Mouse (Mus musculus): ENCODE data around the gene Pold4. TPM values are rescaled to one million over a fixed set of nuclear protein-coding genes. Genes with fewer than 3 reads are reported as not detected.
"Not testable (repeated sequence)": the region's sequence is repeated elsewhere in the genome, so short reads cannot be mapped to it uniquely, and the experiment has no call there.

The Pold4 gene
- polyA plus RNA-seq, 1 experiment from 2014 or later, result 35.0 TPM

GRCm38 (mm10) chr19:4234548-4234947 lies 2.8 kb downstream of the Pold4 start:
- ATAC-seq, result no peak
- H3K9me3 ChIP-seq, result no peaks in the 10 kb centered on the region
- H3K4me1 ChIP-seq (replicated peaks), result peaks cover 23% of the 10 kb centered on the region
- no peak overlapping the region for H3K9ac ChIP-seq
- H3K27ac ChIP-seq, result no peak overlapping the region
- H3K4me3 ChIP-seq (replicated peaks), result no peak overlapping the region
- H3K4me2 ChIP-seq (replicated peaks), result no peak overlapping the region
- H3K27me3 ChIP-seq (replicated peaks), result no peaks in the 10 kb centered on the region
- H3K36me3 ChIP-seq, result no peaks in the 10 kb centered on the region
- 74% methylated on average over 4 of the region's 4 CpGs for WGBS

- no peaks in the 10 kb centered on the region for H3K9me3 ChIP-seq
- no peaks in the 10 kb centered on the region for H3K4me1 ChIP-seq (replicated peaks)
- H3K4me3 ChIP-seq (replicated peaks), result no peak overlapping the region
- no peak overlapping the region for H3K27ac ChIP-seq
- no peaks in the 10 kb centered on the region for H3K27me3 ChIP-seq (replicated peaks)
- no peak overlapping the region for H3K9ac ChIP-seq
- no peaks in the 10 kb centered on the region for H3K36me3 ChIP-seq
- no peak for ATAC-seq
- WGBS, result 55% methylated on average over 8 of the region's 8 CpGs
- no peak overlapping the region for H3K4me2 ChIP-seq (replicated peaks)
Observed at GRCm38 (mm10) chr19:4240247-4240668, 8.6 kb downstream of the Pold4 start.

- Histone ChIP-seq H3K4me3 (replicated peaks) (no peak overlapping the region), H3K27me3 (replicated peaks) (no peaks in the 10 kb centered on the region), H3K9ac (no peak overlapping the region), H3K27ac (no peak overlapping the region), H3K36me3 (no peaks in the 10 kb centered on the region), H3K4me1 (replicated peaks) (no peaks in the 10 kb centered on the region), H3K4me2 (replicated peaks) (no peak overlapping the region), H3K9me3 (no peaks in the 10 kb centered on the region)
- ATAC-seq, result no peak
- WGBS, result 62% methylated on average over 3 of the region's 3 CpGs
Observed at GRCm38 (mm10) chr19:4242416-4242815, 10.7 kb downstream of the Pold4 start.

GRCm38 (mm10) chr19:4244775-4245174 lies 13.1 kb downstream of the Pold4 start:
- H3K27ac ChIP-seq, result no peak overlapping the region
- WGBS, result 77% methylated on average over 6 of the region's 6 CpGs
- no peak overlapping the region for H3K4me2 ChIP-seq (replicated peaks)
- no peak for ATAC-seq
- no peaks in the 10 kb centered on the region for H3K4me1 ChIP-seq (replicated peaks)
- H3K36me3 ChIP-seq, result no peaks in the 10 kb centered on the region
- no peaks in the 10 kb centered on the region for H3K9me3 ChIP-seq
- H3K27me3 ChIP-seq (replicated peaks), result no peaks in the 10 kb centered on the region
- H3K4me3 ChIP-seq (replicated peaks), result no peak overlapping the region
- H3K9ac ChIP-seq, result no peak overlapping the region

GRCm38 (mm10) chr19:4247010-4247409 lies 15.3 kb downstream of the Pold4 start:
- H3K4me1 ChIP-seq (replicated peaks), result no peaks in the 10 kb centered on the region
- 50% methylated on average over 1 of the region's 1 CpGs for WGBS
- H3K27me3 ChIP-seq (replicated peaks), result no peaks in the 10 kb centered on the region
- ATAC-seq, result no peak
- H3K27ac ChIP-seq, result no peak overlapping the region
- no peak overlapping the region for H3K4me3 ChIP-seq (replicated peaks)
- no peak overlapping the region for H3K9ac ChIP-seq
- no peak overlapping the region for H3K4me2 ChIP-seq (replicated peaks)
- no peaks in the 10 kb centered on the region for H3K9me3 ChIP-seq
- no peaks in the 10 kb centered on the region for H3K36me3 ChIP-seq

- H3K36me3 ChIP-seq; H3K27me3 ChIP-seq (replicated peaks); H3K4me3 ChIP-seq (replicated peaks); H3K4me1 ChIP-seq (replicated peaks); H3K9me3 ChIP-seq; H3K4me2 ChIP-seq (replicated peaks); H3K9ac ChIP-seq; H3K27ac ChIP-seq: not testable (repeated sequence)
- ATAC-seq, result peak; percentile 55; the same call in 1 of the 2 replicates
- WGBS, result 34% methylated on average over 1 of the region's 1 CpGs
Observed at GRCm38 (mm10) chr19:4248683-4249082, 17.0 kb downstream of the Pold4 start.

- no peak overlapping the region for H3K27ac ChIP-seq
- no peak overlapping the region for H3K9ac ChIP-seq
- H3K9me3 ChIP-seq, result no peaks in the 10 kb centered on the region
- H3K4me1 ChIP-seq (replicated peaks), result peaks cover 5% of the 10 kb centered on the region
- WGBS, result 90% methylated on average over 7 of the region's 7 CpGs
- ATAC-seq, result no peak
- no peaks in the 10 kb centered on the region for H3K36me3 ChIP-seq
- no peaks in the 10 kb centered on the region for H3K27me3 ChIP-seq (replicated peaks)
- no peak overlapping the region for H3K4me2 ChIP-seq (replicated peaks)
- H3K4me3 ChIP-seq (replicated peaks), result no peak overlapping the region
Observed at GRCm38 (mm10) chr19:4254230-4254629, 22.5 kb downstream of the Pold4 start.

- WGBS, result 79% methylated on average over 11 of the region's 11 CpGs
- no peak overlapping the region for H3K27ac ChIP-seq
- peaks cover 5% of the 10 kb centered on the region for H3K4me1 ChIP-seq (replicated peaks)
- no peak for ATAC-seq
- no peaks in the 10 kb centered on the region for H3K27me3 ChIP-seq (replicated peaks)
- H3K36me3 ChIP-seq, result no peaks in the 10 kb centered on the region
- no peak overlapping the region for H3K4me3 ChIP-seq (replicated peaks)
- H3K4me2 ChIP-seq (replicated peaks), result no peak overlapping the region
- H3K9ac ChIP-seq, result no peak overlapping the region
- H3K9me3 ChIP-seq, result no peaks in the 10 kb centered on the region
Observed at GRCm38 (mm10) chr19:4255583-4256162, 24.0 kb downstream of the Pold4 start.

- no peak overlapping the region for H3K27ac ChIP-seq
- peak overlapping the region; percentile 52 for H3K4me3 ChIP-seq (replicated peaks)
- ATAC-seq, result peak; percentile 90
Observed at GRCm38 (mm10) chr19:4257216-4257896, 25.7 kb downstream of the Pold4 start.

GRCm38 (mm10) chr19:4257897-4258252 lies 26.2 kb downstream of the Pold4 start:
- ATAC-seq, result peak; percentile 50; the same call in 1 of the 2 replicates
- Histone ChIP-seq H3K9me3 (no peaks in the 10 kb centered on the region), H3K27me3 (replicated peaks) (no peaks in the 10 kb centered on the region), H3K4me3 (replicated peaks) (peak overlapping the region; percentile 52), H3K27ac (no peak overlapping the region), H3K4me1 (replicated peaks) (peaks cover 5% of the 10 kb centered on the region), H3K4me2 (replicated peaks) (peak overlapping the region; percentile 81), H3K9ac (peak overlapping the region; percentile 50), H3K36me3 (no peaks in the 10 kb centered on the region)
- WGBS, result 20% methylated on average over 12 of the region's 12 CpGs

More at GRCm38 (mm10) chr19:4257216-4257896, 25.7 kb downstream of the Pold4 start:
- WGBS, result under 1% methylated on average over 41 of the region's 41 CpGs
- Histone ChIP-seq H3K27me3 (replicated peaks) (no peaks in the 10 kb centered on the region), H3K4me1 (replicated peaks) (peaks cover 5% of the 10 kb centered on the region), H3K36me3 (no peaks in the 10 kb centered on the region), H3K4me2 (replicated peaks) (peak overlapping the region; percentile 81), H3K9ac (peak overlapping the region; percentile 50), H3K9me3 (no peaks in the 10 kb centered on the region)

GRCm38 (mm10) chr19:4261038-4261698 lies 29.5 kb downstream of the Pold4 start:
- peaks cover 4% of the 10 kb centered on the region; the same call in 1 of the 2 replicates for H3K36me3 ChIP-seq
- WGBS, result 46% methylated on average over 8 of the region's 8 CpGs
- no peak overlapping the region for H3K27ac ChIP-seq
- H3K27me3 ChIP-seq (replicated peaks), result no peaks in the 10 kb centered on the region
- ATAC-seq, result no peak
- H3K9me3 ChIP-seq, result no peaks in the 10 kb centered on the region
- H3K4me1 ChIP-seq (replicated peaks), result peaks cover 11% of the 10 kb centered on the region
- no peak overlapping the region for H3K4me3 ChIP-seq (replicated peaks)
- H3K9ac ChIP-seq, result no peak overlapping the region
- no peak overlapping the region for H3K4me2 ChIP-seq (replicated peaks)

- WGBS, result 70% methylated on average over 6 of the region's 6 CpGs
- no peaks in the 10 kb centered on the region for H3K27me3 ChIP-seq (replicated peaks)
- H3K4me1 ChIP-seq (replicated peaks), result peaks cover 10% of the 10 kb centered on the region
- H3K27ac ChIP-seq, result no peak overlapping the region
- H3K36me3 ChIP-seq, result peaks cover 4% of the 10 kb centered on the region; the same call in 1 of the 2 replicates
- H3K9me3 ChIP-seq, result no peaks in the 10 kb centered on the region
- ATAC-seq, result no peak
- H3K9ac ChIP-seq, result 0 out of 2 replicates have a peak overlapping the region, but pooled peaks have one; percentile 12
- no peak overlapping the region for H3K4me3 ChIP-seq (replicated peaks)
- no peak overlapping the region for H3K4me2 ChIP-seq (replicated peaks)
Observed at GRCm38 (mm10) chr19:4262756-4263155, 31.1 kb downstream of the Pold4 start.

Measured in intestine, embryonic 15.5 days (tissue).